Mouse (Mus musculus) urinary bladder, adult 2 months (tissue): ENCODE results near the gene Csf3. TPM values are rescaled to one million over a fixed set of nuclear protein-coding genes. Genes with fewer than 3 reads are reported as not detected.
"Not testable (repeated sequence)": the region's sequence is repeated elsewhere in the genome, so short reads cannot be mapped to it uniquely, and the experiment has no call there.

ENCODE experiments used
- DNase-seq: peaks from one replicate; pipeline ENCODE4 v3.0.0; 2022; ENCODE audit warnings: low spot score
- polyA plus RNA-seq: library from polyadenylated mRNA; depleted of rRNA; stranded (reverse); fragments of >200 nt; gene quantifications from 2 replicates; pipeline ENCODE4 v1.2.3, GENCODE M21; 2012

Csf3 gene
- polyA plus RNA-seq, 1 experiment: 0.73 TPM

GRCm38 (mm10) chr11:98696454-98697216, 4.4 kb upstream of the Csf3 start:
- DNase-seq: no peak

- no peak for DNase-seq
These were observed 3.8 kb upstream of the Csf3 start for GRCm38 (mm10) chr11:98697225-98697624.

DNA sequence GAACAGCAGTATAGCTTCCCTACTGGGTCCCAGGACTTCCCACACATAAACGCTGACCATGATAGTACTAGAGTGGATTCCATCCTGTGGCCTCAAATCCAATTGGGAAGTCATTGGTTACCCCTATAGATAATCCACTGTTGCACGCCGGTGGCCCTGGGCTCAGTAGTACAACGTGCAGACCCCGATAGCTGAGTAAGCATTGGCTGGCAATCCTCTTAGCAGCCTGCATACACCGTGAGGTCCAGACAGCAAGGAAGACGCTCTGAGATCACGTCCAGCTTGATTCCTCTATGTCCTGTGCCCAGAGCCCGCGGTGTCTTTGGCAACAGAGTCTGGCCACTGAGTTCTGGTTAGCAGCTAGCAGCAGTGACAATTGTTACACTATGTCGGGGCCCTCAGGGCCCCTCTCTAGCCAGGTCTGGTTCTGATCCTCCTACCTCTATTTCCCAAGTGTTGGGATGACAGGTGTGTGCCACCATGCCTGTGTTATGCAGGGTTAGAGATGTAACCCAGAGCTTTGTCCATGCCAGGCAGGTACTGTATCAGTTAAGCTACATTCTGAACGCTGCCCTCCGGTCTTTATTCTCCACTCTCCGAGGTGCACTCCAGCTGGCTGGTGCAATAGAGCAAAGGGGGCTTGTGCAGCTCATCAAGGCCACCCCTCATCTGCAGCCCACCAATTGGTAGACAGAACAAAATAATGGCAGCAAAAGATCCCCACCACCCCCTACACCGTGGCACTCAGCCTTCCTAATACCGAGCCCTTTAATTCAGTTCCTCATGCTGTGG, 2.0 kb upstream of the Csf3 start:
- DNase-seq: no peak

- peak; percentile 69 for DNase-seq
These were observed 1.2 kb upstream of the Csf3 start for GRCm38 (mm10) chr11:98699911-98700310.

- no peak for DNase-seq
These were observed 1.3 kb downstream of the Csf3 start for GRCm38 (mm10) chr11:98702323-98702722.

GRCm38 (mm10) chr11:98705021-98705420, 4.0 kb downstream of the Csf3 start:
- DNase-seq: no peak

DNA sequence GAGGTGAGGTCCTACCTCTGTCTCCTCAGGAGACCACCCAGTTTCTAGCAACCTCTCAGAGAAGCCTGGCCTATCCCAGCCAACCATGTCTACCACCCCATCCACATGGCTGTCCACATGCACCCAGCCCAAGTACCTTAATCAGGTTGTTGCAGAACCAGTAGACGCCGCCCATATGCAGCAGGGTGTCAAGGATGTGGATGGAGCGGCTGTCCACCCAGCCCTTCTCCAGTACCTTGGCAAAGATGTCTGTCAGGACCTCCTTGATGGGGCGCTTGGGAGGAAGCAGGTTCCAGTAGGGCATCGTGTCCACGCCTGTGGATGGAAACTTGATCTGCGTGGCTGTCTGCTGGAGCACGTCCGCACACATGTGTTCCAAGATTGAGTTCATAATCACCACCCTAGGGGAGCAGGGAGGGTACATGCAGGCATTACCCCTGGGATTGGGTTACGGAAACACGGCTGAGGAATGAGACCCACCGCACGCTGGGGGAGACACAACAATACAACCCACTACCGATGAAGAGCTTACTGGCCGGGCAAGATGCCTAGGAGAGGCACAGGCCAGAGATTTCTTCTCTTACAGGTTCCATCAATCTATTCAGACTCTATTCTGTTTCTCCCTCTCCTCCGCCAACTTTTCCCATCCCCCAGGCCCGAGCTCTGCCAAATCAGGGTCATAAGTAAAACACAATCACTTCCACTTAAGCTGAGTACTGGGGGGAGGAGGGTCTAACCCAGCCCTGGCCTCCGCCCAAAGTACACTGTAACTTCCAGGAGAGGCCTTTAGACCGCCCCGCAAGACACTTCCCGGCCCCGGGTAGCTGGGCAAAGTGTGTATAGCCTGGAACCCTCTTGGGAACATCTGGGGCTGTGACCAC, 6.6 kb downstream of the Csf3 start:
- DNase-seq: no peak

GRCm38 (mm10) chr11:98708282-98708956, 7.4 kb downstream of the Csf3 start:
- DNase-seq: no peak

- no peak for DNase-seq
These were observed 8.1 kb downstream of the Csf3 start for GRCm38 (mm10) chr11:98709001-98709741.

GRCm38 (mm10) chr11:98710416-98711045, 9.5 kb downstream of the Csf3 start:
- DNase-seq: peak; percentile 74

DNA sequence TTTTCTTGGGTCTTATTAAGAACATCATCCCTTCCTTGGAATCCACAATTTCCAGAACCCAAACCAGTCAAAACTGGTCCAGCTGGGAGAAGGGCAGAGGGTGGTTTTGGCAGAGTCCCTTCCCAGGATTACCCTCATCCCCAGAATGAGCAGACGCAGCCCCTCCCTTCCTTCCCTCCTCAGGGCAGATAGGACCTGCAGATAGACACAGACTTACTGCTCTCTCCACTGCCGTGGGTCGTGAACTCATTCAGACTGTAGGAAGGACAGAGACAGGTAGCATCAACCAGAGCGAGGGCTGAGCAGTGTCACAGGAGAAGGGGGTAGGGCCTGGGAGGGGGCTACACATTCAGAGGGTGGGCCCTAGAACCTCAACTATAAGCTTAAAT, 10.0 kb downstream of the Csf3 start:
- no peak for DNase-seq

DNA sequence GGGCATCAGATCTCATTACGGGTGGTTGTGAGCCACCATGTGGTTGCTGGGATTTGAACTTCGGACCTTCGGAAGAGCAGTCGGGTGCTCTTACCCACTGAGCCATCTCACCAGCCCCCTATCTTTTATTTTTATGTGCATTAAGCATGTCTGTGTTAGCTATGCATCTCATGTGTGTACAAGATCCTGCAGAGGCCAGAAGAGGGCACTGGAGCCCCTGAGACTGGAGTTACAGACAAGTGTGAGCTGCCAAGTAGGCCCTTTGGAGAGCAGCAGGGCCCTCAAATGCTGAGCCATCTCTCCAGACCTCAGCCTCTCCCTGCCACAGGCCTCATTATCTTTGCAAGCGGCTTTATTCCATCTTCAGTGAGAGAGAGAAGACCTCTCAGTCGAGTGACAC, 10.9 kb downstream of the Csf3 start:
- DNase-seq: not testable (repeated sequence)

- DNase-seq: no peak
These were observed 12.6 kb downstream of the Csf3 start for GRCm38 (mm10) chr11:98713703-98714102.

DNA sequence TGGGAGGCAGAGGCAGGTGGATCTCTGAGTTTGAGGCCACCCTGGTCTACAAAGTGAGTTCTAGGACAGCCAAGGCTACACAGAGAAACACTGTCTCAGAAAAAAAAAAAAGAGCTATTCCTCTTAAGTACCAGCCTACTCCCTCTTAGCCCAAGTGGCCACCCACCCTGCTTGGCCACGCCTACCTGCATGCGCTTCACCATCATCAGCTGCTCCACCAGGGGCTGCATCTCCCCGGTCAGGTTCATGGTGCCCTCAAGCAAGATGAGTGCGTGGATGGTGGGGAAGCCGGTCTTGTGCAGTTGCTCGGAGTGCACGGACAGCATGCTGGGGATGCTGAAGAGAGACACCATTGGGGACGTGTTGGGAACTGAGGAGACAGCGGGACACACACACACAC, 14.9 kb downstream of the Csf3 start:
- DNase-seq: no peak

- peak; percentile 54 for DNase-seq
These were observed 16.8 kb downstream of the Csf3 start for GRCm38 (mm10) chr11:98717904-98718303.

- DNase-seq: no peak
These were observed 19.7 kb downstream of the Csf3 start for GRCm38 (mm10) chr11:98720756-98721155.

DNA sequence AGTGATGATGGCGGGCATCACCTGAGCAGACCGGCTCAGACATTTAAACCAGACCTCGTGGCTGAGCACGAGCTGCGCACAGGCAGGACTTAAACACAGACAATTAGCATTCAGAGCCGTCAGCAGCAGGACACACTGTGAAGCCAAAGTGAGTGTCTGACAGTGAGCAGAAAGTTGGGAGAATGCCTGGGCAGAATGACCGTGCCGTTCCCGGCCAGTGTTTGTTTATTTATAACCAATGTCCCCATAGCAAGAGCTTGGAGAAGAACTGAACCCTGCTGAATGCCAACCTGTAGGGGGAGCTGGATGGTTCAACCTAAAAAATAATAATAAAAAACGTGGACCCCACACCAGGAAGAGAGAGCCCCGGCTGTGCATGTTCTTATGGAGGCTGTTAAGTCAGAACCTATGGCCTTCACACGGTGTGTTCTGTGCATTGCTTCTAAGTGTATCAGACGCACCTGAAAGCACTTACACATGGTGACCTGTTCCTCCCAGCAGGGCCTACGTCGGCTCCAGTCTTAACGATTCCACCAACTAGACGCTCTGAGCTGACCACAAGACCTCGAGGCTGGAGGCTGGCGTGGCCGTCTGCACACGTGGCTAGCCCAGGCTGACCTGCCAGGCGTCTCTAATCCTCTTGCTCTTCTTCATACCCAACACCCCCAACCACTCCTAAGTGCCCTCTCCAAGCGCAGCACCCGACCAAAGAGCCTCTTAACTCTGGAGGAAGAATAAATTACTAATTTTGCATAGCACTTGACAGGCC, 20.6 kb downstream of the Csf3 start:
- no peak for DNase-seq

GRCm38 (mm10) chr11:98723098-98723497, 22.0 kb downstream of the Csf3 start:
- no peak for DNase-seq

- DNase-seq: no peak
These were observed 25.0 kb downstream of the Csf3 start for GRCm38 (mm10) chr11:98725926-98726506.
